Comparison of ENCODE assay signal across 28 mouse cellular contexts in the genomic region with DNA sequence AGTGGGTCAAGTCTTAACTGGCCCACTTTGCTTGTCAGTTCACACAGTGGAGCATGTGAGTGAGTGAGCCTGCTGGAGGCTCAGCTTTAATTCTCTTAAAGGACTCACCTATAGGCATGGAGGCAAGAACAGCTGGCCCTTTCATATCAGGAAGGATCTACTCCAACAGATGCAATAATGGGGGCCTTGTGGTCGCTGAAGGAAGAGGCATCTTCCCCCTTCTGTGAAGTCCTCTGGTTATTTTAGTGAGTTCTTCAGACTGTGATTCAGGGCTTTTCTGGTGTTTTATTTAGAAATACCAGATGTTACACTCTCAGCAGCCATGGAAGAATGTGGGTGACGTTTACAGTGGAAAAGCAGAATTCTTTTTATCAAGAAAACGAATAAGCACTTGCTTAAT.
A peak's percentile ranks its signal among the peaks of the same experiment; 100 is the strongest.
DNase-seq lines count a peak whose midpoint lies in the region; ATAC-seq and TF ChIP-seq lines count a peak whose summit lies in the region.
"Had no signal": no experiment of that assay in that cellular context is flagged by ENCODE, and none has a peak within 500 bp of the region (broad histone marks: within the 10 kb centered on the region; RNA-seq: fewer than 3 reads in every experiment).

No protein-coding gene starts in this region.

- no peaks in the 10 kb centered on the region for H3K27me3 ChIP-seq in kidney, postnatal 0 days (ENCODE audit: insufficient read depth, low read length)
- no peaks in the 10 kb centered on the region for H3K27me3 ChIP-seq in forebrain, embryonic 14.5 days (replicated peaks; ENCODE audit: control insufficient read depth, insufficient read depth, low read length)
- H3K27me3 ChIP-seq: embryonic facial prominence, embryonic 12.5 days; forebrain, embryonic 13.5 days; heart, embryonic 15.5 days; intestine, embryonic 15.5 days; limb, embryonic 13.5 days; liver, embryonic 13.5 days; midbrain, embryonic 13.5 days had no signal

- TF ChIP-seq CTCF in kidney, postnatal 0 days (IDR thresholded peaks at IDR 0.05; ENCODE audit: low read depth): no peak

- no peaks in the 10 kb centered on the region for H3K36me3 ChIP-seq in kidney, postnatal 0 days (ENCODE audit: insufficient read depth, low read length)
- no peaks in the 10 kb centered on the region for H3K36me3 ChIP-seq in forebrain, embryonic 14.5 days (ENCODE audit: control insufficient read depth, insufficient read depth, low read length)
- H3K36me3 ChIP-seq: embryonic facial prominence, embryonic 12.5 days; G1E; heart, embryonic 15.5 days; intestine, embryonic 15.5 days; limb, embryonic 13.5 days; liver, embryonic 13.5 days; midbrain, embryonic 13.5 days had no signal

- H3K4me1 ChIP-seq in kidney, postnatal 0 days (replicated peaks; ENCODE audit: insufficient read depth, low read length): no peaks in the 10 kb centered on the region
- no peaks in the 10 kb centered on the region for H3K4me1 ChIP-seq in forebrain, embryonic 14.5 days (ENCODE audit: control insufficient read depth, insufficient read depth, low read length)
- H3K4me1 ChIP-seq: embryonic facial prominence, embryonic 12.5 days; forebrain, embryonic 13.5 days; heart, embryonic 15.5 days; intestine, embryonic 15.5 days; limb, embryonic 13.5 days; liver, embryonic 13.5 days; midbrain, embryonic 13.5 days had no signal

- H3K9me3 ChIP-seq in kidney, postnatal 0 days (replicated peaks; ENCODE audit: low read length): no peaks in the 10 kb centered on the region
- H3K9me3 ChIP-seq in forebrain, embryonic 14.5 days (replicated peaks; ENCODE audit: control insufficient read depth, low read length): no peaks in the 10 kb centered on the region
- H3K9me3 ChIP-seq: embryonic facial prominence, embryonic 12.5 days; forebrain, embryonic 13.5 days; G1E; heart, embryonic 15.5 days; intestine, embryonic 15.5 days; limb, embryonic 13.5 days; liver, embryonic 13.5 days; midbrain, embryonic 13.5 days had no signal

- H3K4me3 ChIP-seq in kidney, postnatal 0 days (replicated peaks; ENCODE audit: low read depth, low read length): no peak overlapping the region
- H3K4me3 ChIP-seq in forebrain, embryonic 14.5 days (ENCODE audit: low read depth, low read length): no peak overlapping the region
- H3K4me3 ChIP-seq: embryonic facial prominence, embryonic 12.5 days; erythroblast, embryonic 14.5 days; forebrain, embryonic 13.5 days; gastrocnemius, adult 2 months; heart, embryonic 15.5 days; intestine, embryonic 15.5 days; layer of hippocampus, adult 2 months; limb, embryonic 13.5 days; liver, embryonic 13.5 days; midbrain, embryonic 13.5 days had no signal

- no peak overlapping the region for H3K9ac ChIP-seq in kidney, postnatal 0 days (ENCODE audit: low read depth, low read length)
- no peak overlapping the region for H3K9ac ChIP-seq in forebrain, embryonic 14.5 days (ENCODE audit: low read length)
- H3K9ac ChIP-seq: embryonic facial prominence, embryonic 12.5 days; forebrain, embryonic 13.5 days; heart, embryonic 15.5 days; hindbrain, embryonic 14.5 days; intestine, embryonic 15.5 days; limb, embryonic 13.5 days; liver, embryonic 13.5 days; midbrain, embryonic 13.5 days had no signal

- H3K4me2 ChIP-seq in kidney, postnatal 0 days (ENCODE audit: low read length): no peak overlapping the region
- H3K4me2 ChIP-seq in forebrain, embryonic 14.5 days (ENCODE audit: low read length): no peak overlapping the region
- H3K4me2 ChIP-seq: embryonic facial prominence, embryonic 12.5 days; forebrain, embryonic 13.5 days; heart, embryonic 15.5 days; hindbrain, embryonic 14.5 days; intestine, embryonic 15.5 days; limb, embryonic 13.5 days; liver, embryonic 13.5 days; midbrain, embryonic 13.5 days had no signal

- intact Hi-C loops in left cerebral cortex, postnatal 25 days (cut with DNase I): loop anchor here (5.0 kb wide), 1 partner anchor 54 kb away; no protein-coding TSS in a partner anchor

- DNase-seq in kidney, postnatal 0 days (ENCODE audit: low spot score): peak; percentile 12
- DNase-seq in kidney, adult 18-20 months: no peak
- DNase-seq in right cerebral cortex, adult 2 months (ENCODE audit: low spot score in 2 of 2): peak; percentile 14 to 29
- DNase-seq in right cerebral cortex, postnatal 4 days: no peak
- DNase-seq in left cerebral cortex, postnatal 25 days (ENCODE audit: low spot score in 2 of 2): peak; percentile 7 to 63
- no peak for DNase-seq in adrenal gland, adult 18-20 months (ENCODE audit: low spot score in 2 of 2)
- DNase-seq in forebrain, embryonic 14.5 days (ENCODE audit: low spot score): no peak
- DNase-seq: adrenal gland, adult 8-10 months; cerebellum, adult 18-20 months; cerebellum, postnatal 14 days; gastrocnemius, adult 2 months; heart, postnatal 36 days; kidney, adult 9 months; kidney, postnatal 25 days; liver, embryonic 13.5 days; lung, adult 2 months; lung, postnatal 14 days; thymus, postnatal 14 days had no signal

- no peak for ATAC-seq in kidney, postnatal 0 days (replicated peaks; ENCODE audit: low FRiP score, low read depth)
- no peak for ATAC-seq in forebrain, embryonic 14.5 days
- ATAC-seq: forebrain, embryonic 13.5 days; intestine, embryonic 15.5 days; midbrain, embryonic 13.5 days had no signal

- WGBS in kidney, postnatal 0 days: 60% methylated on average over 3 of the region's 3 CpGs
- WGBS in forebrain, embryonic 14.5 days: 82% methylated on average over 3 of the region's 3 CpGs

- no peak overlapping the region for H3K27ac ChIP-seq in kidney, postnatal 0 days
- no peak overlapping the region for H3K27ac ChIP-seq in forebrain, embryonic 14.5 days (ENCODE audit: low read depth, low read length)
- H3K27ac ChIP-seq: embryonic facial prominence, embryonic 12.5 days; forebrain, embryonic 13.5 days; gastrocnemius, adult 2 months; heart, embryonic 15.5 days; hindbrain, embryonic 14.5 days; intestine, embryonic 15.5 days; layer of hippocampus, adult 2 months; limb, embryonic 13.5 days; liver, embryonic 13.5 days; midbrain, embryonic 13.5 days had no signal

Comparison
In these comparisons a context has a peak if more than half of its experiments do, and no peak if none do; other contexts are left out.
1. DNase-seq: peak in kidney, postnatal 0 days (single experiment), right cerebral cortex, adult 2 months (2 of 2) and left cerebral cortex, postnatal 25 days (2 of 2); none in kidney, adult 18-20 months (single experiment), right cerebral cortex, postnatal 4 days (single experiment), adrenal gland, adult 18-20 months (0 of 2) and forebrain, embryonic 14.5 days (single experiment).